Mouse (Mus musculus): ENCODE measurements at regions not wholly inside any gene's neighbourhood (a gene's known extent, or its start where the extent isn't known, plus 50 kb on each side); places are given as distances from the start of the nearest gene placed in this dataset.

DNA sequence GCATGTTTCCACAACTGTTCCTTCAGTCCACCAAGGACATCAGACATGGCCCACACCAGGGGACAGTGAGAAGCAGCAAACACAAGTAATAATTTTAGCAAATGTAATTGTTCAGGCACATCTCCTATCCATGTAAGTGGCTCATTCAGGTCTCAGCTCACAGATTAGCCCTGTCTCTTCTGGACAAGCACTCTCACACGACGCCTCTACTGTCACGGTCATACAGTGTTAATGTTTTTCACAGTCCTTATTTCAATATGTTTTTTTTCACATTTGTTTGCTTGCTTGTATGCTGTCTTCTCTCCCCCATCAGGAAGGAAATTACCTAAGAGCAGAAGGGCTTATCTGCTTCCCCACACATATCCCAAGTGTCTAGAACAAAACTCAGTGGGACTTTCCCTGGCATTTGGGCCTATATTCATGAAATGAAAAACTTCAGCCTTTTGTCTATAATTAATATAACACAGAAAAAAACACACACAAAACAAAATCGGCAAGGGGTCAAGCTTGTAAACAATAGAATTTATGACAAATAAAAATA is 299.5 kb downstream of the Icos start:
- no peak for DNase-seq

DNA sequence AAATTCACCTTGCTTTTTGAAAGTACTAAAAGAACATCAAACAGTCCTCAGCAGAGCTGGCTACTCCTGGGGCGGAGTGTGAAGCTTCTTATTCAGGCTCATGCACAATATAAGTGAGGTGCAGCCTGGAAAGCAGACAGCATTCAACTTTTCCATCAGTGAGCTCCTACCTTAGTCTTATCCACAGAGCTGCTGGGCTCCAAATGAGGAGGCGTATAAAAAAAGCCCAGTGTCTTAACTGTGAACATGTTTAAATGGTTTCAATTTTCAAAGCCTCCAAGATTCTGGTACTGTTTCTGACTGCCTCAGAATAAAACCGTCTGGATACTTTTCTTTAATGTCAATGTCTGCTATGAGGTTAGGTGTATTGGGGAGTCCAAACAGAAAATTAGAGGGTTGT is 310.5 kb downstream of the Icos start:
- no peak for DNase-seq

DNA sequence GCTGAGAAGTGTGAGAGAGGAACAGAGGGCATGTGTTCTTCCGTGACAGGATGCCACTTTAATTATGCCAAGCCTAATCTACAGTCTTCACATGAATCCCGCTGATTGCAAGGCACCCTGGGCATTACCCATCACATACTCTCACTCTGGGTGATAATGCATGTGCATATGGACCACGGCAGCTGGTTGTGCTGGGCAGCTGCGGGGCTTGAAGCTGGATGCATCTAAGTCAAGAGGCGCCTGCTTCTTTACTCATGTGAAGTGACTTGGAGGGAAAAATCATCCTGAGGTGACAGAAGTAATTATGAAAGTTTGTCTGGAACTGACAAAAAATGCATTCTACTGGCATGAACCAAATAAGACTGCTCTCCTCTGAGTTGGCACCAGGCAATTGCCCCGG is 311.2 kb downstream of the Icos start:
- no peak for DNase-seq

DNA sequence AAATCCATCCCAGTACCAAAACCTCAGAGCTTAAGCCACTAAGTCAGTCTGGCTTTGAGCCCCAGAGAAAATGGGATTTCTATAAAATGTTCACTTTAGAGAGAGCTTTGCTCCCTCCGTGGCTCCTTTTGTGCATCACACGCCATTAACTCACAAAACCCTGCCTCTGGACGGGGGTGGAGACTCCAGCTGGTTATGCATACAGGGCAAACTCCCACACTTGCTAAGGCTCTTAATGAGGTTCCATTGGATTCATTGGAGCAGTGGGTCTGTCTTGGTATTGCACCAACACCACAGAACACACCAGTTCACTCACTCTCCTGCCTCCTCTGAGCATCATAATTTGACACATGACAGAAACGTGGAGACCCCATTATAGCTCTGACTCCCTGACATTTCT is 311.8 kb downstream of the Icos start:
- no peak for DNase-seq

DNA sequence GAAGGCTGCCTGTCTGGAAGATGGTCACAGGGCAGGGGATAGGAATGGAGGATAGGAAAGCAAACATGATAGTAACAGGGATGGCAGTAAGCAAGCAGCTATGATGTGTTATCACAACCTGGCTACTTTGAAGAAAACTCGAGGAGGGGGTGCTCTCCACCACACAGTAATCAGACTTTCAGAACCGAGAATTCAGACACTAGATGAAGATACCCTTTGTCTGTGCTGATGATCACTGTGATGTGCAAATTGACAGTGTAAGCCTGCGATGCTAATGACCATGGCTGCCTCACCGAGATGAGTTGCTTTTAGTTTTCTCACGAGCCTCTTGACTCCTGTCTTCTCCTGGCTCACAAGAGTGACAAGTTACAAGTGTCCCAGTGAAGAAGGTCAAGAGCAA is 315.4 kb downstream of the Icos start:
- no peak for DNase-seq

DNA sequence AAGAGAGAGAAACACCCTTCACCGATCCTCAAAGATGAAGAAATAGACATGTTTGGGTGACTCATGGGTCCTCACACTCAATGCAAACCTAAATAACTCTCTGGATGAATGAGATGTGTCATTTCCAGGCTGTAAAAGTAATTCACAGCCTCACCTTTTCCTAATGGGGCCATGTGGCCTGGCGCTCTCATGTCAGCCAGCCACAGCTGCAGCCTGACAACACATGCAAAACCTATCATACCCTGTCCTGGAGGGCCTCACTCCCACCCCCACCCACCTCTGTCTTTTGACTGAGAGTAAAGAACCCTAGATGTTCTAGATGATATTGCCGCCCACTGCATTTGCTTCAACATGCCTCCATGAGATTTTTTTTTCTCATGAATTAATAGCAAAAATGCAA is 317.5 kb downstream of the Icos start:
- no peak for DNase-seq

DNA sequence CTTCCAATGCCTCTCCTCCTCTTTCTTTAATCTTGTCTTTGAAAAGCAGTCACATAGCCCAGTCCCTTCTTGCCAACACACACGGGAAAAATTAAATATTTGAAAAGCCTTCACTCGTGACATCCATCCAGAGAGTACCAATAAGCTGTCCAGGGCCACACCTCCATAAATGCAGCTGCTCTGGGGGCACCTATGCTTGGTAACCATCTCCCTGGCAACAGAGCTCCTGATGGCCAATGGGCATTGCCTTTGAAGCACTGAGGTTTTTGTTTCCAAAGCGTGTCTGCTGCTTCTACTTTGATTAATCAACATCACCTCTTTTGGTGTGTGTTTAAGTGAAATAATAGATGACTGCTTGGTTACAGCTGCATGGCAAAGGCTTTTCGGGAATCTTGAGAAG is 319.1 kb downstream of the Icos start:
- DNase-seq, result no peak

DNA sequence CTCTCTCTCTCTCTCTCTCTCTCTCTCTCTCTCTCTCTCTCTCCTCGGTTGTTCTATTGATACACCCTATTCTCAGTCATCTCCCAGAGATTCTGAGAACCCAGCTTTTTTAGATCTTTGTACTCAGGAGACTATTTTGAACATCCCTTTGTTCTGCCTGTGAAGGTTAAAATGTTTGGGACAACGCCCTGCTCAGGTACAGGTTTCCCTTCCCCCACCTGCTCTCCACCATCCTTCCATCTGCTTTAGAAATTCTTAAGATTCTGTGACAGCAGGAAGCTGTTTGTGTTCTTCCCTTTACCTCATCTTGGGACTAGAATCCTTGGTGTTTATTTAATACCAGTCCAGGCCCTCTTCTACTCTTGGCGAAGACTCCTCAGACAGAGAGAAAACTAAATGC is 319.6 kb downstream of the Icos start:
- DNase-seq, result no peak

DNA sequence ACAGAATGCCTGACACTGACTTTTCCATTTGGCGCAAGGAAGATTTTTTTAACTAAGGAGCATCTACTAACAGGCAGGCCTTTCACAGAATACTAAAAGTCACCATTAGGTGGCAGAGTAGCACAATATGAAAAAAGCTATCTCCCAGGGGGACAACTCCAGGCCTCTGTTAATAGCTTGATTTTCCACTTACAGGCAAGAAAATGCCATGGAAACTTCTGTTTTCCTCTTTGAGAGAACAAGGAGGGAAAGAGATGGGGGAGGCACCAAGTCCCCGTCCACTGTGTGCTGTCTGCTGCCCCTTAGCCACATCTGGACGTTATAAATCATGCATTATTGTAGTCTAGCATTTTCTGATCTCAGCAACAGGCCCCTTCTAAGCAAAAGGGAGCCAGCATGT is 320.3 kb downstream of the Icos start:
- no peak for DNase-seq

DNA sequence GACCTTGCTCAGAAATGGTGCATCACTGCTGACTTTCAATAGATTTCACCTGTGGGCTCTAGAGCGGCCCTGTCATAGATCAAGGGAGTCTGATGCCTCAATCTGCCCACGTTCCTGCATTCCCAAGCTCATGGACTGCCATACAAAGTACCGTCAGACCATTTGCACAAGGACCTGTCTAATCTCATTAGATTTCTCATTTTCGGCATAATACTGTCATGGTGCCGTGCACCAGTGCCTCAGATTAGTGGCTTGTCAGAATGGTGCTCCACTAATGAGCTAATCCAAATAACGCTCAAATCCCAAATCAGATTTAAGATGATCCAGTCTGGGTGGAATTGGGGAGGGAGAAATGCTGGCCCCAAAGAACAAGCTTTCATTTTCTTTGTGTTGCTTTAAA is 321.1 kb downstream of the Icos start:
- DNase-seq, result no peak

DNA sequence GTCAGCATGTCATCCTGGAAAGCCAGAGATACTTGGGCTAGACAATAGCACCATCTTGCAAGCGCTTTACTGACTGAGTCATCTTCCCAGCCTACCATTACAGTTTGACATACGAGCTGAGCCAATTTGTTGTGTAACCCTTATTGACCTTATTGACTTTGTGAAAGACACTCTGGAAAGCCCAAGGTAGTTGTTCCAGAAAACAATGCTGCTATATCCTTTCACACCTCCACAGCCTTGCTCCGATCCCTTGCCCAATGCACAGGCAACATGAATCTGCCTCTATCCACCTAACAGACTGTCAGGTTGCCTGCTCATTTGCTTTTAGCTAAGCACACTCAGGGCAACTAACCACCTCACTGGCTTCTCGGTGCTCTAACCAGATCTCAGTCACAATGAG is 322.8 kb downstream of the Icos start:
- DNase-seq, result no peak

DNA sequence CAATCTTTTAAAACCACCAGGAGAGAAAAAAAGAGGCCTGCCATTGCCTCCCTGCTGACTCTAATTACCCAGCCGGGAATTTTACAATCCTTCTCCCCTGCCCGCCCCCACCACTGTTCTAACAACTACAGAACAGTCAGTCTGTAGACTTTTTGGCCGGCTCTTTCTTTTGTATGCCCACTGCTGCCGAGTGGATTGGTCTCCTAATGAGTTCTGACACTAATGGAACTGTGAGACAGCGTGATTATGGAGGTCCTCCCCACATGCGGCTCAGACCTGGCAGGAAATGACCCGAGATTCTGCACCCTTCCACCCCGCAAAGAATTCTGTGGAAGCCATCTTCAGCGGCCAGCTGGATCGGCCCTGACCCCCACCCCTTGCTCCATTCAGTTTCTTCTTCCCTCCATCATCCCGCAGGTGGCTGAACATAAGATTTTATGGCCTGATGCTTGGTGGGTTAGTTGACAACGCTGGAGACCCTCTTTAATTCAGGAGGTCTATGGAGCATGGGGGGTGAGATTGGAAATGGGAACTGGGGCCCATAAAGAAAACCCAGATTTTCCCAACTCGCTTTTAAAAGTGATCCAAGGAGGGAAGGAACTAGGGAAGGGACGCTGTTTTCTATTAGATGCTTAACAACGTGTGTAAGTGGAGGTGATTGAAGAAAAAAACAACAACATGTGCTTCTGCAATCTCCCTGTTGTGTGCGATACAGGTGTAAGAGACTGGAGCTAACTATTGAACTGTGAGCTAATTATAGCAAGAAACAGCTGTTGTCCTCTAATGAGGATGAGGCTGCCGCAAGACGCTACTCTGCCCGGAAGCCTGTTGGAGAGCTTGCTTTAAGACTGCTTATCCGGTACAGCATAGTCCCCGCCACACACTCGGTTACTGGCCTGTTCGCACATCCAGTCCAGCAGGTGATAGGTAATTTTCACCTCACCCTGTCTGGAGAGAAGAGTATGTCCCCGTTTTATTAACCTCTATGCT is 323.6 kb downstream of the Icos start:
- DNase-seq, result no peak

DNA sequence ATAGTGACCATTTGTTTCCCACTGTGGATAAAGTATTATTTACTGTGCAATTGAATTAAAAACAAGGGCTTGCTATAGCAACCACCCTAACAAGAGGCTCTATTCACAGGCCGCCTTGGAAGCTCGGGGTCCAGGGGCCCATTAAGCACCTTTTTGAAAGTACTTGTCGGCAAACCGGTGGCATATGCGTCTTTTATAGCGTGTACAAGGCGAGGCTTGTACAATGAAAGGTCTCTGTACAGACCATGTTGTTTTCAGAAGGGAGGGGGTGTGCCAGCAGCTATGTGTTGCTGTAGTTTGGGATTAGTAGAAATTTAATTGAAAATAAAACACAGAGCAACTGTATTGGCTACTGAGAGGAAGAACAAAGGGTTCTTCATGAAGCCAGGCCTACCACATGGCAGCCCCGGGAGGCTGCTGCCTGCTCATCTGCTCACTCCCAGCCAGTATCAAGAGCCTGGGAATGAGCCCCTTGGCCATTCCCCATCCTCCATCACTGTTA is 324.9 kb downstream of the Icos start:
- no peak for DNase-seq

DNA sequence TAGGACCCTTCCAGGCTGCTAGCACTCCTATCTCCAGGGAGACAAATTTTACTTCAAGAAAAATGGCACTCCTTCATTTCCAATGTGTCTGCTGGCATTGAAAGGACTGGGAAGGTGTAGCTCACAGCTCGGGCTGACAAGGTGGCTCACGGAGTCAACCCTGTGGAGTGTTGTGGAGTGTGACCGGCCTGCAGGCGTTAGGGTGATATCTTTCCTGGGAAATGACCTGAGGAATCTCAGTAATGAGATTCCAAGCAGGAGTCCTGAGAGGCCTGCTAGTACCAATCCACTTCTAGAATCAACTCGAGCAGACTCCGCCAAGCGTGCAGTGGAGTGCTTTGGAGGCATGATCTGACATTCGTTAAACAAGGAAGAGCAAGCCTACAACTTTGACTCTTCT is 328.6 kb downstream of the Icos start:
- no peak for DNase-seq

DNA sequence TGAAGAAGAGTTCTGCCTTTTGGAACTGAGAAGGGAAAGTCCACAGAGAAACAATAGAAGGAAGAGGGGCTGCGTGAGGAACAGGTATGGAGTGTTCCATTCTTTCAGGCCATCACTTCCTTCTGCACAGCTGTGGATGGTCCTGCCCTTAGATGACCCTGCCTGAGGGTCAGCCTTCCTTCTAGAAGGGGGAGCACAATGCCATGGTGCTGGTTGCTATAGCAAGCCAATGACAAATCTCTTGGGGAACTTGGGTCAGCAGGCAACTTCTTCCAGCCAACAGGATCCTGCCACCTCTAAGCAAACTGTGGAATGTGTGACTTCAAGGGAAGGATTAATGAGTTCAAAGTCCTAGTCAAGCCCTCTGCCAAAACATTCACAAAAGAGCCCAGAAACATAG is 329.1 kb upstream of the Pard3b start:
- DNase-seq, result no peak

DNA sequence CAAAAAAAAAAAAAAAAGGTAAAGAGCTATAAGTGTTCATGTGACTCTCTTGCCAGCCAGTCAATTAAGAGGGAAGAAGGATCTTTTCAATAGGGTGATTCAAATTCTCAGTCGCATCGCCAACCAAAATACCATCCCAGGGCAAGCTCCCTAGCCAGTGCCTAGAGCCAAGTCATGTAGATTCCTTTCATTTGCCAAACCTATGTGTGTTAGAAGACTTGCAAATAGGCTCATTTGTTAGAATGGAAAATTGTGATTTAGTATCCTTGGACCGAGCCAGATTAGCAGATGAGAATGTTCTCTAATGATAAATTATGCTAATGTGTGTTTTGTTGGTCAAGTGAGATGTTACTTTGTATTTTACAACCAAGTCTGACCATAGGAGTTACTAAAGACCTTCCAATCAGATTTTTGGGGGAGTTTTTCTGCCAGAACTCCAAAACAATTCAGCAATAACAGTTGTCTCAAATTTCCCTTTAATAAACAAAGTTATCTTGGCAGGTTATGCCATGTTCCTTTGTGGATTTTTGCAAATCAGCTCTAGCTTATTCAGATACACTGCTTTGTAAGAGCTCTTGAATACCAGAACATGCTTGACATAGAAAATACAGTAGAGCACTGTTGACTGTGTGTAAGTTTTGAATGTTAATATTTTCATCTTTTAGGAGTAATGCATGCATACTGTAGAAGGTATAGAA is 328.4 kb upstream of the Pard3b start:
- DNase-seq, result no peak

DNA sequence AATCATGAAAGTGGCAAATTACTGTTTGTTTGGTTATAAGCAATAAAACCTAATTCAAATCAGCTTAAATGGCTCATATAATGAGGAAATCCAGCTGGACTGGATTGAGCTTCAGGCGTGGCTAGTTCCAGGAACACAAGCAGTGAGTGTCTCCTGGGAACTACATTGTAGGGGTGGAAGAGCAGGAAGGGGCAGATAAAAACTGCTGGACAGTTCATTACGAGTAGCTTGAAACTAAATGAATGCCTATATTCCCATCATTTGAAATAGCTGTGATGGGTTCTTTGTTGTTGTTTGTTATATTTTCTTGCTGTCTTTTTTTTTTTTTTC is 327.9 kb upstream of the Pard3b start:
- DNase-seq, result no peak

DNA sequence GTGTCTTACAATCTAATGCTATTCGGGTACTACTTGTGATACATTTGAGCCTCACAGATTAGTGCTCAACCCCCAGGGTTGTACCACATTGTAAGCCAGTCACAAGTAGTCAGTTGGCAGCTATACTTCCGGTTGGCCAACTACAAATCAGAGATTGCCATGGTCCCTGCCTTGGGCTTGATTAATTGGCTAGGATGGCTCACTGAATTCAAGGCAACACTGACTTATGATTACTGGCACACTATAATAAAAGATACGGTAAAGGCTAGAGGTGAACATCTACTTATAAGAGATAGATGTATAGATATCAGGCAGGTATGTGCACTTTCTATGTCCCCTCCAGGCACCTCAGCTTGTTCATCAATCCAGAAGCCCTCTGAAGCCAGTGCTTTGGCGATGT is 325.4 kb upstream of the Pard3b start:
- DNase-seq, result no peak

DNA sequence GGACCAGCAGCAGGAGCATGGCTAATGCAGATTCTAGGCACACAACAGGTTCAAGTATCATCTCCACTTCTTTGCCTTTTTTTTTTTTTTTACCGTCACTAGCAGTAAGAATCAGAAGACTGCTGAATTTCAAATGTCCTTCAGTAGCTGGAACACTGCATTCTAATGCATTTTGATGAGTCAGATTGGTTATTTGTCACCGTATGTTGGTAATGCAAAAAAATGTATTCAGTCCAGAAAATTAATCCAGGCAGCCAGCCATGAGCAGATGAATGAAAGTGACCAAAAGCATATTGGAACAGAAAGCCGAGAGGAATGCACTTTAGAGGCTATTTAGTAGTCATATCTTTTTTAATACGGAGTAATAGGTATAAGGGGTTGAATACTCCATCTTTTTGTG is 322.4 kb upstream of the Pard3b start:
- DNase-seq, result no peak

DNA sequence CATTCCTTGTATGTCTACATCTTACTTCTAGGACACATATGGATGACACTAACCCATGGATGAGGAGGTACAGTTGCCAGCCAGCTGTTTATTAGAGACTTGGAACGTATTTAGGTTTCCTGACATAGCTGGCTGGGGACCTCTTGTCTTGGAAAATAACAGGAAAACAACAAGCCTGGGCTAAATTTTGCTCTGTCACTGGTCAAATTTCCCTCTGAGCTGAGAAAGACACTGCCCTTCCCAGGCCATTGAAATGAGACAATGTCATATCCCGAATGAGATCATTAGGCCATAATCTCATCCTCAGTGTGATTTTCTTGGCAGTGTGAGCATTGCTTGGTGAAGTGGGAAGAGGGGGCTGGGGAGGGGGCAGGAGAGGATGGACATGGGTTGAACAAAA is 321.9 kb upstream of the Pard3b start:
- DNase-seq, result no peak

DNA sequence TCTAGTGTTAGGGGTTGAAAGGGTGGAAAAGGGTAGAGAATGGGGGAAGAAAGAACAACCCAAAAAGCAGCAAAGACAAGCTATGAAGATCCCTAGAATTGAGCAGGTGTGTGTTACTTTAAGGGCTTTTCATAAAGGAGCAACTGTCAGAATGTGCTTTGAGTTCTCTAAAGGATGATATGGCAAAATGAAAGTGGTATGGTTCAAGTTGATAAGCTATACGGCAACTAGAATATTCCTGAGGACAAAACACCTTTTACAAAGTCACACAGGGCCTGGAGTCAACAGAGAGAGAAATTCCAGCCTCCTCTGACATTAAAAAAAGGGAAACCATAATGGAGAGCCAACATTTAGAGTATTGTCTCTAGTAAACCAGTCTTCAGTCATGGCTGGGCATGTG is 320.6 kb upstream of the Pard3b start:
- DNase-seq, result no peak

DNA sequence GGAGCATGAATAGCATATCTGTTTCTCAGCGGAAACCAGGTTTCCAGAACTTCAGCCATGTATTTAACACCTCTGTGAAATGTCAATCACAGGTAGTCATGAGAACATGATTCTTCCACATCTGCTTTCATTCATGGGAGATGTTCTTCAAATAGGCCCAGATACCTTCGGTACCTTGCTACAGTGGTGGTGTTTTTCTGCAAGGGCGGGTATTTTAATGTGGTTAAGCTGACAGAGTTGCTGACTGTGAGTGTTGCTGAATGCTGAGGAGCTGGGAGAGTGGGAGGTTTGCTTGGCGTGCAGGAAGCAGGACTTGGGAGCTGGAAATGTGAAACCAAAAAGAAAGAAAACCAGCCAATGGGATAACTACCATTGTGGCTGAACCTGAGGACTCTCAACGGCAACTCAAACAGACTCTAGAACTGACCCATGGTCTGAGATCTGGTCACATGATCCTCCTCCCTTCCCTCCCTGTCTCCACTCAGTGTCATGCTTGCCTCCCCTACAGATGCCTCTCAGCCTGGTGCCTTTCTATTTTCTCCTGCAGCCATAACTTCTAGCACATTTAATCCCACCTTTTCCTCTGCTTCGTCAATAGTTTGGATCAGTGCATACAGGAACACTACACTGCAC is 317.0 kb upstream of the Pard3b start:
- no peak for DNase-seq

DNA sequence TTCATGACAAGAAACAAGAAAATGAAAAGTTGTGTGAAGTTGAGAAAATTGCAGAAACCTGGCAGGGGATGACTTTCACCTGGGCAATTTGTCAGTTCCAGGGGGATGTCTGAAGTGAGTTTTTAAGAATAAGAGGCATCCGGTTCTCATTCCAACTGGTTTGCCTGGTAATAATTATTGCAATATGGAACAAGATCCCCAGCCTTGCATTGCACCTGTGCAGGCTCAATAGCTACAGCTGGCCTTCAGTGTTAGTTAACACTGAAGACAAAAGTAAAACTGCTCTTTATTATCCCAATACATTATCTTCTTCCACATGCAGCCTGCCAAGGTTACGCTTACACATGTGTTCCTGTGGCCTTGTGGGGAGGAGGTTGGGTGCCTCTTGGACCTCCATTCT is 307.2 kb upstream of the Pard3b start:
- no peak for DNase-seq

DNA sequence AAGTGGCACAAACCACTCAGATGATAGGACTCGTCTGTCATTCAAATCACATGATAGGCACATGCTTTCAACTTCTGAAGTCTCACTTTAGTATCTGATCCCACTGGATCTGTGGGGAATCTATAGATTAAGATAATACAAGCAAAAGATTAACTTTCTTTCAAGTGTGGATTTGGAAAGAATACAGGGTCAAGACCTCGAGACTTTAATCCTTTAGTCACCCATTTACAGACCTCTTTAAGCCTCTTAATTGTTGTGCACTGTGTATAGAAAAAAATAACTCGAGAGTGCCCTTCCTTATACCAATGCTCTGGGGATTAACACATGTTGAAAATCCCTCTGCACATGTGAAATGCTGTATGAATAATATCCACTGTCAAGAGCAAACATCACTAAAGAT is 306.7 kb upstream of the Pard3b start:
- no peak for DNase-seq

Data from B cell, adult 2 months (primary cell).